Mouse (Mus musculus) lung, postnatal 0 days (tissue): ENCODE data around the gene Dna2. TPM values are rescaled to one million over a fixed set of nuclear protein-coding genes. Genes with fewer than 3 reads are reported as not detected.
"Not testable (repeated sequence)": the region's sequence is repeated elsewhere in the genome, so short reads cannot be mapped to it uniquely, and the experiment has no call there.

Experiments used
- ATAC-seq: fragments of 200-750 bp; cut with Nextera tagmentation; 2 replicates; pipeline ENCODE4 v1.8.0; 2017; ENCODE audit warnings: moderate library complexity
- DNase-seq: peaks from one replicate; pipeline ENCODE4 v3.0.0-alpha.2; 2016; ENCODE audit warnings: low spot score
- H3K27ac ChIP-seq: fragments of 300-500 bp; sonication (generic); 2 replicates; pipeline ENCODE4 v1.5.1; 2014; ENCODE audit warnings: antibody characterized with exemption, mild to moderate bottlenecking, low read length, mixed read lengths
- H3K27me3 ChIP-seq: fragments of 300-500 bp; sonication (generic); replicated peaks from 2 replicates; pipeline ENCODE4 v1.6.1; 2014; ENCODE audit warnings: low read length, mixed read lengths; ENCODE audit not compliant: insufficient read depth
- H3K36me3 ChIP-seq: fragments of 300-500 bp; sonication (generic); 2 replicates; pipeline ENCODE4 v1.6.1; 2014; ENCODE audit warnings: low read length, mixed read lengths; ENCODE audit not compliant: insufficient read depth
- H3K4me1 ChIP-seq: fragments of 300-500 bp; sonication (generic); 2 replicates; pipeline ENCODE4 v1.6.1; 2014; ENCODE audit warnings: antibody characterized with exemption, low read depth, low read length, mixed read lengths; ENCODE audit not compliant: insufficient read depth
- H3K4me2 ChIP-seq: fragments of 300-500 bp; sonication (generic); replicated peaks from 2 replicates; pipeline ENCODE4 v1.6.1; 2014; ENCODE audit warnings: low read depth, mild to moderate bottlenecking, low read length, moderate library complexity, mixed read lengths
- H3K4me3 ChIP-seq: fragments of 300-500 bp; sonication (generic); 2 replicates; pipeline ENCODE4 v1.5.1; 2014; ENCODE audit warnings: low read depth, low read length
- H3K9ac ChIP-seq: fragments of 300-500 bp; sonication (generic); replicated peaks from 2 replicates; pipeline ENCODE4 v1.6.1; 2014; ENCODE audit warnings: low read depth, mild to moderate bottlenecking
- H3K9me3 ChIP-seq: fragments of 300-500 bp; sonication (generic); 2 replicates; pipeline ENCODE4 v1.6.1; 2016; ENCODE audit warnings: low read length, mixed read lengths
- CTCF ChIP-seq: IDR thresholded peaks from 2 replicates; pipeline ENCODE4 v1.5.1; 2016; ENCODE audit warnings: antibody characterized with exemption, mild to moderate bottlenecking
- EP300 ChIP-seq: IDR thresholded peaks from 2 replicates; pipeline ENCODE4 v1.6.1; 2016; ENCODE audit warnings: antibody characterized with exemption, mild to moderate bottlenecking, control low read depth
- WGBS: fragments of 180-500 bp; shearing (Covaris S2); extraction: QIAGEN DNeasy Blood & Tissue Kit; methylation state at CpG from one replicate; pipeline ENCODE4 v1.1.7; 2014; 5-methylcytosine and 5-hydroxymethylcytosine counted together
- polyA plus RNA-seq: library from polyadenylated mRNA; unstranded; fragments of >200 nt; fragmentation: Nextera tagmentation; extraction: Ambion mirVana; gene quantifications from 2 replicates; pipeline ENCODE4 v1.2.1, GENCODE M21; 2015

Dna2 gene
- polyA plus RNA-seq, 1 experiment from 2014 or later, result 3.5 TPM

DNA sequence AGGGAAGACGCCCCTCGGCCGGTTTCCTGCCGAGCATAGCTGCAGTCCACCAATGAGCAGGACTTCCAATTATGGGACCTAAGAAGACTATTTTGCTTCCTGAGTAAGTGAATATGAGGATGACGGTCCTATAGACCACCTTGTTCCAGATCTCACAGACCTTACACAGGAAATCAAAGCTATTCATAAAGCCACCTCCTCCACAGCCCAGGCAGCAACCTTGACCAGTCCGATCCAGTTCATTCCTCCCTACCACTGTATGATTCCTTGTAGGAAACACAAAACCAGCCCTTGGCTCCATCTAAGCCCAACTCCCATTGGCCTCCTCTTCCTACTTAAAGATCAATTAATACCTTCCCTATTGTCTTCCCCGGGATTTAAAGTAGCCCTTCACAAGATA is 40.5 kb upstream of the Dna2 start:
- H3K4me1 ChIP-seq, result no peaks in the 10 kb centered on the region
- DNase-seq (no peak), ATAC-seq (no peak)
- no peak overlapping the region for H3K4me3 ChIP-seq
- H3K4me2 ChIP-seq, result no peak overlapping the region
- no peak overlapping the region for H3K9ac ChIP-seq
- TF ChIP-seq EP300 (no peak), CTCF (no peak)
- no peaks in the 10 kb centered on the region for H3K27me3 ChIP-seq
- no peaks in the 10 kb centered on the region for H3K9me3 ChIP-seq
- 92% methylated on average over 7 of the region's 7 CpGs for WGBS
- H3K36me3 ChIP-seq, result no peaks in the 10 kb centered on the region
- H3K27ac ChIP-seq, result no peak overlapping the region

DNA sequence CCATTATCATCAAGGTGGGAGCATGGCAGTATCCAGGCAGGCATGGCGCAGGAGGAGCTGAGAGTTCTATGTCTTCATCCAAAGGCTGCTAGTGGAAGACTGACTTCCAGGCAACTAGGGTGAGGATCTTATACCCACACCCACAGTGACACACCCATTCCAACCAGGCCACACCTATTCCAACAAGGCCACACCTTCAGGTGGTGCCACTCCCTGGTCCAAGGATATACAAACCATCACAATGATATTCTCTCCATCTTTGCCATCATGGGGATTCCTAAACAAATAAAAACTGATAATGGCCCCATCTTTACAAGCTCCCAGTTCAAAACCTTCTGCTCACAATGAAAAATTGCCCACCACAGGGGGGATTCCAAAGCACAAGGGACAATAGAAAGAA is 37.9 kb upstream of the Dna2 start, which contains the start of gene Tet1:
Tet1 (minus strand) TSS at position 101 of the 400 bp plus-strand sequence.
- not testable (repeated sequence) for H3K4me2 ChIP-seq, H3K27me3 ChIP-seq, H3K4me1 ChIP-seq, DNase-seq, H3K4me3 ChIP-seq, H3K27ac ChIP-seq, ATAC-seq, H3K9ac ChIP-seq, H3K9me3 ChIP-seq, H3K36me3 ChIP-seq
- WGBS, result no CpG with 5 or more reads among the region's 1 CpGs

DNA sequence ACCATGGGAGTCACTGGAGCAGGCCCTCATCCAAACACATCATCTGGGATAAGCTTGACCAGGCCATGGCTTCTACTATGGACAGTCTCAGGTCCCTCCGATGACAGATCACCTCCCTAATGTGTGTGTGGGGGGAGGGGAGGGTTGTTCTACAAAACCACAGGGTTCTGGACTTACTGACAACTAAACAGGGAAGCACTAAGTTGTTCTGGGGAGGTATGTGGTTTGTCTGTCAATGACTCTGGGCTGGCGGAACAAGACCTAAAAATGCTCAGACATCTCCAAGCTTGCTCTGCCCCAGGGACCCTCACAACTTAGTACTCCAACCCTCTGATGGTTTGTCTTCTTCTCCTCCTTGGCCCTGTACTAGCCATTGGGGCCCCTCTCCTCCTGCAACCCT is 35.7 kb upstream of the Dna2 start:
- Histone ChIP-seq H3K4me3 (no peak overlapping the region), H3K4me1 (no peaks in the 10 kb centered on the region), H3K4me2 (no peak overlapping the region), H3K27ac (no peak overlapping the region), H3K36me3 (no peaks in the 10 kb centered on the region), H3K27me3 (no peaks in the 10 kb centered on the region), H3K9me3 (no peaks in the 10 kb centered on the region), H3K9ac (no peak overlapping the region)
- WGBS, result 80% methylated on average over 2 of the region's 2 CpGs
- TF ChIP-seq CTCF (no peak), EP300 (no peak)
- no peak for DNase-seq
- no peak for ATAC-seq

DNA sequence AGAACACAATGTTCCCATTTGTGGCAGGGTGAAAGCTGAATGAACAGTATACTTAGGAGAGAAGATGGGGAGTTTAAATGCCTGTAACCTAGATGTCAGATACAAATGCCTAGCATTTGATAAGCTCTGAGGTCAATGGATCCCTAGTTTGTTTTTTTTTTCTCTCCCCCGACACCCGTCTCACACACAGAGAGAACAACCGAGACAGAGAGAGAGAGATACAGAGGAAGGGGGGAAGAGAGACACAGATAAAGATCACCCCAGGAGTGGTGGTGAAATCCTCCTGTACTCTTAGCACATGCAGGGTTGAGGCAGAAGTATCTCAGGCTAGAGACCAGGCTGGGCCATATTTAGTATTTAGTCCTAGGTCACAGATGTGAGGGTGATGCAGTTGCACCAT is 27.8 kb upstream of the Dna2 start:
- Histone ChIP-seq H3K36me3 (no peaks in the 10 kb centered on the region), H3K4me2 (no peak overlapping the region), H3K4me3 (no peak overlapping the region), H3K9ac (no peak overlapping the region), H3K4me1 (0 out of 2 replicates have a peak, but pooled peaks cover under 1% of the 10 kb centered on the region), H3K27me3 (no peaks in the 10 kb centered on the region), H3K27ac (no peak overlapping the region), H3K9me3 (no peaks in the 10 kb centered on the region)
- 58% methylated on average over 3 of the region's 3 CpGs for WGBS
- DNase-seq (no peak), ATAC-seq (no peak)
- TF ChIP-seq CTCF (no peak), EP300 (no peak)

DNA sequence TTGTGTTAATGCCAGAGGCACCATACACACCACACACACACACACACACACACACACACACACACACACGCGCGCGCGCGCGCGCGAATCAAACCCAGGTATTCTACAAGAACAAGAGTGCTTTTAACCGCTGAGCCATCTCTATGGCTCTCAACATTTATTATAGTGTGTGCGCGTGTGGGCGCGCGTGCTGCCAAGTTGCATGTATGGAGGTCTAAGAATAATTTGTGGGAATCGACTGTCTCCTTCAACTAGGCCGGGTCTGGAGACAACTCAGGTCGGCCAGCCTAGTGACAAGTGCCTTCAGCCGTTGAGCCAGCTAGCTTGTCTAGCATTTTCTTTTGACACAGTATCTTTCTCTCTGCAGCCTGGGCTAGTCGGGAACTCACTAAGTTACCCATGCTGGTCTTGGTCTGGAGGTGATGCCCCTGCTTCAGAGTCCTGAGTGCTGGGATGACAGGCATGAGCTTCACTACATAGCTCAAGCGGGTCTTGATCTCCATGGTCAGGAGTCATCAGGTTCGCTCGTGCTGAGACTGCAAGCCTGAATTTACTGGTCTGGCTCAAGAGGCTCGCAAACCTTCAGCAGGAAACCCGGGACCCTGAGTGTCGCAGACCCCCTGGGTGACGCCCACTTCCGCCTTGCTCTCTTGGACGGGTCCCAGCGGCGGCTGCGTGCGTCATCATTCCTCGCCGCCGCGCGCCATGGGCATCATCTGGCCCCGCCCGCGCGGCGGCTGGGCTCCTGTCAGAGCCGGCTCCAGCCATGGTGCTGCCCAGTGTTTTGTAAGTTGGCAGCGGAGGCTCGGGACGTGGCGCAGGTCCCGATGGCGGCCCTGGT is 26.7 kb upstream of the Dna2 start, which contains the start of gene Slc25a16:
Slc25a16 (plus strand) TSS at position 709 of the 841 bp plus-strand sequence.
- 0 out of 2 replicates have a peak, but pooled peaks cover 3% of the 10 kb centered on the region for H3K4me1 ChIP-seq
- DNase-seq (peak; percentile 94), ATAC-seq (peak; percentile 98)
- 6% methylated on average over 44 of the region's 50 CpGs for WGBS
- peak within 1 kb of the TSS; percentile 84 for H3K4me2 ChIP-seq
- no peak for TF ChIP-seq CTCF
- TF ChIP-seq EP300, result no peak
- peak within 1 kb of the TSS; percentile 89 for H3K9ac ChIP-seq
- H3K27ac ChIP-seq, result peak within 1 kb of the TSS; percentile 94
- no peaks in the 10 kb centered on the region for H3K27me3 ChIP-seq
- H3K36me3 ChIP-seq, result no peaks in the 10 kb centered on the region
- H3K9me3 ChIP-seq, result no peaks in the 10 kb centered on the region
- H3K4me3 ChIP-seq, result peak within 1 kb of the TSS; percentile 96

DNA sequence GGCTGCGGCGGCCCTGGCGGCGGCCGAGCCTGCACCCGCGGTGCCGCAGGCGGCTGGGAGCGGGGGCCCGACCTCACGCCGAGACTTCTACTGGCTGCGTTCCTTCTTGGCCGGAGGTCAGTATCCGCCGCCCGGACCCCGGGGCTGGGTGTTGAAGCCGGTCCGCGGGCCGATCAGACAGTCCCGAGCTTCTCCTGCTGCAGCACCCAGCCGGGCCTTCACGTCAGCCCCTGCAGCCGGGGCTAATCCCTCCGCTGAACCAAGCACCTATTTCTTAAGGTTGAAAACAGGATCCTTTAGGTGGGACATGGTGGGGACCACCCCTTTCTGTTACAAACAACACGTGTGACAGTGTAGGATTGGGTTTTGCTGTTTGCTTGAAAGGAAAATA is 26.1 kb upstream of the Dna2 start:
- Histone ChIP-seq H3K27ac (peak overlapping the region; percentile 94), H3K9ac (peak overlapping the region; percentile 89), H3K9me3 (no peaks in the 10 kb centered on the region), H3K36me3 (no peaks in the 10 kb centered on the region), H3K27me3 (no peaks in the 10 kb centered on the region), H3K4me1 (0 out of 2 replicates have a peak, but pooled peaks cover 3% of the 10 kb centered on the region), H3K4me3 (peak overlapping the region; percentile 96), H3K4me2 (peak overlapping the region; percentile 84)
- ATAC-seq (peak; percentile 78), DNase-seq (no peak)
- under 1% methylated on average over 29 of the region's 29 CpGs for WGBS
- TF ChIP-seq EP300 (no peak), CTCF (no peak)
